Mouse (Mus musculus): ENCODE measurements around the gene Adipor1. TPM values are rescaled to one million over a fixed set of nuclear protein-coding genes. Genes with fewer than 3 reads are reported as not detected.

Gene Adipor1
- polyA plus RNA-seq (2016; fragmentation: Nextera tagmentation; extraction: Ambion mirVana), result 73.5 and 78.1 TPM in 2 replicates

GRCm38 (mm10) chr1:134415168-134415831 is at the start of gene Adipor1:
Gene Adipor1 (plus strand): TSS chr1:134415378.
- no peaks in the 10 kb centered on the region for H3K27me3 ChIP-seq
- H3K27ac ChIP-seq, result peak within 1 kb of the TSS; percentile 91
- H3K9me3 ChIP-seq (replicated peaks), result no peaks in the 10 kb centered on the region
- H3K36me3 ChIP-seq, result peaks cover 12% of the 10 kb centered on the region
- H3K9ac ChIP-seq, result peak within 1 kb of the TSS; percentile 91
- under 1% methylated on average over 61 of the region's 77 CpGs for WGBS
- ATAC-seq (ENCODE audit: low FRiP score), result peak; percentile 100
- H3K4me1 ChIP-seq, result peaks cover 43% of the 10 kb centered on the region
- H3K4me3 ChIP-seq, result peak within 1 kb of the TSS; percentile 94
- peak within 1 kb of the TSS; percentile 69 for H3K4me2 ChIP-seq (replicated peaks)

- 0 out of 2 replicates have a peak, but pooled peaks cover 3% of the 10 kb centered on the region for H3K27me3 ChIP-seq
- no peaks in the 10 kb centered on the region for H3K9me3 ChIP-seq (replicated peaks)
- H3K27ac ChIP-seq, result no peak overlapping the region
- H3K4me1 ChIP-seq, result peaks cover 11% of the 10 kb centered on the region
- H3K9ac ChIP-seq, result no peak overlapping the region
- no peak for ATAC-seq (ENCODE audit: low FRiP score)
- no peak overlapping the region for H3K4me2 ChIP-seq (replicated peaks)
- H3K4me3 ChIP-seq, result no peak overlapping the region
- H3K36me3 ChIP-seq, result no peaks in the 10 kb centered on the region; the same call in 1 of the 2 replicates
- 67% methylated on average over 5 of the region's 5 CpGs for WGBS
These were observed 49.7 kb upstream of the Adipor1 start for GRCm38 (mm10) chr1:134365491-134365890.

GRCm38 (mm10) chr1:134368777-134369337 is 46.3 kb upstream of the Adipor1 start:
- ATAC-seq (ENCODE audit: low FRiP score), result no peak
- H3K4me1 ChIP-seq, result no peaks in the 10 kb centered on the region
- no peak overlapping the region for H3K27ac ChIP-seq
- no peak overlapping the region for H3K4me3 ChIP-seq
- 53% methylated on average over 9 of the region's 9 CpGs for WGBS
- H3K36me3 ChIP-seq, result no peaks in the 10 kb centered on the region
- H3K4me2 ChIP-seq (replicated peaks), result no peak overlapping the region
- 0 out of 2 replicates have a peak, but pooled peaks cover 3% of the 10 kb centered on the region for H3K27me3 ChIP-seq
- no peaks in the 10 kb centered on the region for H3K9me3 ChIP-seq (replicated peaks)
- no peak overlapping the region for H3K9ac ChIP-seq

- H3K9ac ChIP-seq, result no peak overlapping the region
- no peak overlapping the region for H3K4me2 ChIP-seq (replicated peaks)
- no peaks in the 10 kb centered on the region for H3K27me3 ChIP-seq
- no peak overlapping the region for H3K27ac ChIP-seq
- no peaks in the 10 kb centered on the region for H3K36me3 ChIP-seq
- no peaks in the 10 kb centered on the region for H3K9me3 ChIP-seq (replicated peaks)
- no peaks in the 10 kb centered on the region for H3K4me1 ChIP-seq
- no peak for ATAC-seq (ENCODE audit: low FRiP score)
- H3K4me3 ChIP-seq, result no peak overlapping the region
- WGBS, result 82% methylated on average over 2 of the region's 2 CpGs
These were observed 41.1 kb upstream of the Adipor1 start for GRCm38 (mm10) chr1:134374124-134374523.

- Histone ChIP-seq H3K27ac (no peak overlapping the region), H3K4me2 (replicated peaks) (no peak overlapping the region), H3K27me3 (peaks cover 6% of the 10 kb centered on the region; the same call in 1 of the 2 replicates), H3K9me3 (replicated peaks) (0 out of 2 replicates have a peak, but pooled peaks cover 6% of the 10 kb centered on the region), H3K36me3 (no peaks in the 10 kb centered on the region), H3K4me3 (no peak overlapping the region), H3K9ac (no peak overlapping the region), H3K4me1 (no peaks in the 10 kb centered on the region)
- 77% methylated on average over 2 of the region's 2 CpGs for WGBS
- ATAC-seq (ENCODE audit: low FRiP score), result no peak
These were observed 34.1 kb upstream of the Adipor1 start for GRCm38 (mm10) chr1:134381051-134381450.

GRCm38 (mm10) chr1:134381795-134382625 is 33.2 kb upstream of the Adipor1 start:
- Histone ChIP-seq H3K27me3 (peaks cover 6% of the 10 kb centered on the region; the same call in 1 of the 2 replicates), H3K4me1 (no peaks in the 10 kb centered on the region), H3K36me3 (no peaks in the 10 kb centered on the region), H3K4me2 (replicated peaks) (peak overlapping the region; percentile 43), H3K9ac (peak overlapping the region; percentile 23; the same call in 1 of the 2 replicates), H3K9me3 (replicated peaks) (0 out of 2 replicates have a peak, but pooled peaks cover 6% of the 10 kb centered on the region), H3K27ac (no peak overlapping the region), H3K4me3 (peak overlapping the region; percentile 16; the same call in 1 of the 2 replicates)
- WGBS, result 14% methylated on average over 19 of the region's 19 CpGs
- no peak for ATAC-seq (ENCODE audit: low FRiP score)

GRCm38 (mm10) chr1:134384581-134384980 is 30.6 kb upstream of the Adipor1 start:
- Histone ChIP-seq H3K4me3 (no peak overlapping the region), H3K4me2 (replicated peaks) (no peak overlapping the region), H3K9ac (no peak overlapping the region), H3K4me1 (no peaks in the 10 kb centered on the region), H3K9me3 (replicated peaks) (0 out of 2 replicates have a peak, but pooled peaks cover 6% of the 10 kb centered on the region), H3K27ac (no peak overlapping the region), H3K27me3 (peaks cover 6% of the 10 kb centered on the region; the same call in 1 of the 2 replicates), H3K36me3 (no peaks in the 10 kb centered on the region)
- ATAC-seq (ENCODE audit: low FRiP score), result no peak
- 89% methylated on average over 4 of the region's 4 CpGs for WGBS

GRCm38 (mm10) chr1:134385176-134385575 is 30.0 kb upstream of the Adipor1 start:
- Histone ChIP-seq H3K4me3 (no peak overlapping the region), H3K27me3 (peaks cover 6% of the 10 kb centered on the region; the same call in 1 of the 2 replicates), H3K4me2 (replicated peaks) (no peak overlapping the region), H3K9ac (no peak overlapping the region), H3K36me3 (no peaks in the 10 kb centered on the region), H3K4me1 (no peaks in the 10 kb centered on the region), H3K27ac (no peak overlapping the region), H3K9me3 (replicated peaks) (0 out of 2 replicates have a peak, but pooled peaks cover 6% of the 10 kb centered on the region)
- ATAC-seq (ENCODE audit: low FRiP score), result no peak

GRCm38 (mm10) chr1:134385666-134386065 is 29.5 kb upstream of the Adipor1 start, which contains the start of gene 4933406M09Rik:
Gene 4933406M09Rik (plus strand): TSS chr1:134385940.
- H3K4me1 ChIP-seq, result no peaks in the 10 kb centered on the region
- 89% methylated on average over 1 of the region's 1 CpGs for WGBS

GRCm38 (mm10) chr1:134393827-134394226 is 21.4 kb upstream of the Adipor1 start:
- no peaks in the 10 kb centered on the region for H3K27me3 ChIP-seq
- H3K9me3 ChIP-seq (replicated peaks), result no peaks in the 10 kb centered on the region
- WGBS, result 61% methylated on average over 5 of the region's 5 CpGs
- no peak for ATAC-seq (ENCODE audit: low FRiP score)
- H3K4me1 ChIP-seq, result no peaks in the 10 kb centered on the region
- no peaks in the 10 kb centered on the region for H3K36me3 ChIP-seq
- H3K4me3 ChIP-seq, result no peak overlapping the region
- H3K27ac ChIP-seq, result no peak overlapping the region
- no peak overlapping the region for H3K9ac ChIP-seq
- no peak overlapping the region for H3K4me2 ChIP-seq (replicated peaks)

More at GRCm38 (mm10) chr1:134385666-134386065, 29.5 kb upstream of the Adipor1 start, which contains the start of gene 4933406M09Rik:
- Histone ChIP-seq H3K4me2 (replicated peaks) (no peak within 1 kb of the TSS), H3K27ac (no peak within 1 kb of the TSS), H3K27me3 (peaks cover 6% of the 10 kb centered on the region; the same call in 1 of the 2 replicates), H3K4me3 (no peak within 1 kb of the TSS), H3K9me3 (replicated peaks) (0 out of 2 replicates have a peak, but pooled peaks cover 6% of the 10 kb centered on the region), H3K9ac (no peak within 1 kb of the TSS), H3K36me3 (no peaks in the 10 kb centered on the region)
- no peak for ATAC-seq (ENCODE audit: low FRiP score)

- H3K9ac ChIP-seq, result no peak overlapping the region
- ATAC-seq (ENCODE audit: low FRiP score), result no peak
- WGBS, result 87% methylated on average over 12 of the region's 12 CpGs
- peaks cover 4% of the 10 kb centered on the region; the same call in 1 of the 2 replicates for H3K9me3 ChIP-seq (replicated peaks)
- H3K36me3 ChIP-seq, result no peaks in the 10 kb centered on the region
- H3K4me2 ChIP-seq (replicated peaks), result no peak overlapping the region
- H3K27me3 ChIP-seq, result no peaks in the 10 kb centered on the region
- no peak overlapping the region for H3K4me3 ChIP-seq
- H3K4me1 ChIP-seq, result no peaks in the 10 kb centered on the region
- no peak overlapping the region for H3K27ac ChIP-seq
These were observed 17.0 kb upstream of the Adipor1 start for GRCm38 (mm10) chr1:134398210-134398609.

- H3K27me3 ChIP-seq, result no peaks in the 10 kb centered on the region
- no peak overlapping the region for H3K4me3 ChIP-seq
- no peaks in the 10 kb centered on the region for H3K4me1 ChIP-seq
- no peaks in the 10 kb centered on the region for H3K36me3 ChIP-seq
- ATAC-seq (ENCODE audit: low FRiP score), result no peak
- H3K27ac ChIP-seq, result no peak overlapping the region
- H3K4me2 ChIP-seq (replicated peaks), result no peak overlapping the region
- whole genome bisulfite sequencing, result 61% methylated on average over 5 of the region's 5 CpGs
- H3K9ac ChIP-seq, result no peak overlapping the region
- peaks cover 4% of the 10 kb centered on the region; the same call in 1 of the 2 replicates for H3K9me3 ChIP-seq (replicated peaks)
These were observed 15.4 kb upstream of the Adipor1 start for GRCm38 (mm10) chr1:134399735-134400134.

Data from hindbrain, embryonic 12.5 days (tissue).